Mouse (Mus musculus) heart, embryonic 14.5 days (tissue): ENCODE data around the gene Mien1. TPM values are rescaled to one million over a fixed set of nuclear protein-coding genes. Genes with fewer than 3 reads are reported as not detected.

Experiments
- ATAC-seq: fragments of 200-750 bp; cut with Nextera tagmentation; 2 replicates; pipeline ENCODE4 v1.8.0; 2017; ENCODE audit warnings: low read depth, moderate TSS enrichment; ENCODE audit not compliant: insufficient number of reproducible peaks, insufficient read depth, low FRiP score
- H3K27ac ChIP-seq, 2 experiments: fragments of 200-500 bp in 1 of 2; fragments of 300-500 bp in 1 of 2; sonication (generic) in 1 of 2; replicated peaks in 1 of 2; 2 replicates each; pipeline ENCODE4 v1.5.1; 2012 to 2014; ENCODE audit warnings: low read depth in 2 of 2, low read length in 2 of 2, control low read depth in 1 of 2, mild to moderate bottlenecking in 1 of 2, mixed read lengths in 1 of 2; ENCODE audit not compliant: control insufficient read depth in 1 of 2, insufficient read depth in 1 of 2
- H3K27me3 ChIP-seq: fragments of 300-500 bp; sonication (generic); 2 replicates; pipeline ENCODE4 v1.6.1; 2014; ENCODE audit warnings: mild to moderate bottlenecking, low read length, control low read depth; ENCODE audit not compliant: control insufficient read depth, insufficient read depth
- H3K36me3 ChIP-seq: fragments of 300-500 bp; sonication (generic); 2 replicates; pipeline ENCODE4 v1.6.1; 2014; ENCODE audit warnings: mild to moderate bottlenecking, control low read depth, low read length, mixed read lengths; ENCODE audit not compliant: control insufficient read depth, insufficient read depth
- H3K4me1 ChIP-seq, 2 experiments: fragments of 200-500 bp in 1 of 2; fragments of 300-500 bp in 1 of 2; sonication (generic) in 1 of 2; 2 replicates each; pipeline ENCODE4 v1.6.1; 2012 to 2014; ENCODE audit warnings: low read length in 2 of 2, control low read depth in 1 of 2, mixed read lengths in 1 of 2; ENCODE audit not compliant: control insufficient read depth in 2 of 2, insufficient read depth in 2 of 2
- H3K4me2 ChIP-seq: fragments of 300-500 bp; sonication (generic); 2 replicates; pipeline ENCODE4 v1.6.1; 2014; ENCODE audit warnings: mild to moderate bottlenecking, low read length
- H3K4me3 ChIP-seq, 2 experiments: fragments of 200-500 bp in 1 of 2; fragments of 300-500 bp in 1 of 2; sonication (generic) in 1 of 2; 2 replicates each; pipeline ENCODE4 v1.5.1; 2012 to 2014; ENCODE audit warnings: low read length in 2 of 2, mild to moderate bottlenecking in 2 of 2, control low read depth in 1 of 2, low read depth in 1 of 2, moderate library complexity in 1 of 2; ENCODE audit not compliant: control insufficient read depth in 1 of 2, insufficient read depth in 1 of 2
- H3K9ac ChIP-seq: fragments of 300-500 bp; sonication (generic); 2 replicates; pipeline ENCODE4 v1.6.1; 2014; ENCODE audit warnings: mild to moderate bottlenecking, low read length
- H3K9me3 ChIP-seq: fragments of 300-500 bp; sonication (generic); 2 replicates; pipeline ENCODE4 v1.6.1; 2016; ENCODE audit warnings: low read length, control low read depth; ENCODE audit not compliant: control insufficient read depth
- WGBS: fragments of 180-500 bp; shearing (Covaris S2); extraction: QIAGEN DNeasy Blood & Tissue Kit; methylation state at CpG from one replicate; pipeline ENCODE4 v1.1.7; 2014; 5-methylcytosine and 5-hydroxymethylcytosine counted together
- polyA plus RNA-seq: library from polyadenylated mRNA; unstranded; fragments of >200 nt; fragmentation: Nextera tagmentation; extraction: Ambion mirVana; gene quantifications from 2 replicates; pipeline ENCODE4 v1.2.1, GENCODE M21; 2014

The Mien1 gene
- polyA plus RNA-seq, 1 experiment from 2014 or later, result 138 TPM

DNA sequence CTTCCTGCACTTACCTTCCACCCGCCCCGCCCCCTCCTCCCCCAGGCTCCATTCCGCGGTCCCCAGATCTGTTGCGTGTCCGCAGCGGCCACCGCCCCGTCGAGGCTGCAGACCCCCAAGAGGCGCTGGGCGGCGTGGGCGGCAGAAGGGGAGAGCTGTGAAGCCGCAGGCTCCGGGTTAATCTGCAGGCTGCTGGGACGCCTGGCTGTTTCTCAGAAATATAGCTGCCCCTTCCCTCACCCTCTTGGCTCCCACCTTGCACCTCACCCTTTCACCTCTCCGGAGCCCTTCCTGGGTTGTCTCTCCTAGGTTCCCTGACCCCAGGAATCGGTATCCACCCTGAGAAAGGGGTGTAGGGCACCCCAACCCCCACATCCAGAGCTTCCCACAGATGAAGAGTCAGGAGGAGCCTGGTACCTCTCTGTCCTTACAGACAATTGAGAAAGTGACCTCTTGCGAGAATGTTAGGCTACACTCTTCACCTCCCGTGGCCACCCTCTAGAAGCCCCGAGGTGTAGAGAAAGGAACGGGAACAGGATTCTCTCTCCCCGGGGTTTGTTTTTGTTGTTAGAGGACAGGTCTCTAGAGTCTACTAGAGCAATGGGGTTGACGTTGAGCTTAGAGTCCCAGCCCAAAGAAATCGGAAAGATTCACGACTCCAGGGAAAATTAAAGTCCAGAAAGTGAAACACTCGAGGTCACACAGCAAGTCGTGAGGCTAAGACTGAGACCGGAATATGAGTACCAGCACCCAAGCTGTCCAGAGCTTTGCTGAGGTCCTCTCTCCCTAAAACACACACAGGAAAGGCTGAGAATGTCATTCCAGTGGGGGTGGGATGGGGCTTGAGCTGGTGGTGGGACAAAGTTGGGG lies 19.6 kb upstream of the Mien1 start:
- Histone ChIP-seq H3K4me2 (peak overlapping the region; percentile 90), H3K27ac (no peak overlapping the region), H3K27me3 (peaks cover 25% of the 10 kb centered on the region), H3K4me3 (peak overlapping the region; percentile 55 to 66), H3K36me3 (no peaks in the 10 kb centered on the region), H3K9ac (peak overlapping the region; percentile 75), H3K9me3 (no peaks in the 10 kb centered on the region), H3K4me1 (peaks cover 4 to 7% of the 10 kb centered on the region in 2 experiments; a peak in 3 of 4 replicates)
- WGBS, result 4% methylated on average over 21 of the region's 30 CpGs
- ATAC-seq, result no peak

DNA sequence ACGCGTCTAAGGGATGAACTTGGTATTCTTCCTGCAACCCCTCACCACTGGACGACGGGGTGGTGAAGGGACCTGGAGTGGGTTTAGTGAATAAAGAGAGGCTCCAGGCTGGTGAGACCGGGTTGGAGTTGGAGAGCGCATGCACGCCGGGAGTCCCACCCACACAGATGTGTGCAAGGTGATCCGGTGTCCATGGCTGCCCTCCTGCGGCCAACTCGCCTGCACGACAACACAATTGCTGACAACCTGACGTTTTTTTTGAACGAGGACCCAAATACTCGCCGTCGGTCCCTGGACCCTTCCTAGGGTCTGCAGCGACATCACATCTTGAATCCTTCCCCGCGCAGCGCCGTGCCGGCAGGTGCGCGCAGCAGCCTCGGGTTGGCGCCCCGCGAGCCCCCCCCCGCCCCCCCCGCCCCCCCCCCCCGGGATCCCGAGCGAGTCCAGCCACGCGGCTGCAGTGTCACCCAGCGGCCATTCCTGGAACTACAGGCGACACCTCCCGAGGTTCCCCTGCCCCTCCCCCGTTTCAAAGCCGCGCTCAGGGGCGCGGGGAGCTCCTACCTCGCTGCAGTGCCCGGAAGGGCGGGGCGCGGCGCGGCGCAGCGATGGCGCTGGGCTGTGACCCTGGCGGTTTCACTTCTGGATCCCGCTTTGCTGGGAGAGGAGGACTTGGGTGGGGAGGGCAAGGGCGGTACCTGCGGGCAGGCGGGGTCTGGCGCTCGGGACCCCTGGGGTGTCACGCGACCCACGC lies 18.8 kb upstream of the Mien1 start:
- peak overlapping the region; percentile 90 for H3K4me2 ChIP-seq
- peak overlapping the region in 1 of 2 experiments; percentile 20; a peak in 2 of 4 replicates for H3K27ac ChIP-seq
- H3K9ac ChIP-seq, result peak overlapping the region; percentile 75
- peaks cover 25% of the 10 kb centered on the region for H3K27me3 ChIP-seq
- peak; percentile 69 for ATAC-seq
- no peaks in the 10 kb centered on the region for H3K9me3 ChIP-seq
- no peaks in the 10 kb centered on the region for H3K36me3 ChIP-seq
- H3K4me3 ChIP-seq, result peak overlapping the region; percentile 55 to 66
- WGBS, result under 1% methylated on average over 51 of the region's 64 CpGs
- H3K4me1 ChIP-seq, result peaks cover 4 to 7% of the 10 kb centered on the region in 2 experiments; a peak in 3 of 4 replicates

DNA sequence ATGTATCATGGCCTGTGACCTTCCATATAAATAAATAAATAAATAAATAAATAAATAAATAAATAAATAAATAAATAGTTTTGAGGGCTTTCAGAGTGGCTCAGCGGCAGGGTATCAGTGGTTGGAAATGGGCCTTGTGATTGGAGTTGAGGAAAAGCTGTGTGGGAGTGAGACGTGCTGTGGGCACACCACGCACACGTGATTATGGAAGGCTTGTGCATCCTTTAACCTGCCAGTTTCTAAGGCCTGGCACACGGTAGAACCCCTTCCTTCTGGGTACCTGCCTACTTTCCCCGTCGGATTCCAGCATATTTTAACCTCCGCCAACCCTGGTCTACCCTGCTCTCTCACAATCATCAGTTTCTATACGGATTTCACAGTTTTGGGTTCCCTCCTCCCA lies 18.2 kb upstream of the Mien1 start:
- H3K27ac ChIP-seq, result no peak overlapping the region; a peak in 1 of 4 replicates
- ATAC-seq, result peak; percentile 2; the same call in 1 of the 2 replicates
- H3K27me3 ChIP-seq, result peaks cover 25% of the 10 kb centered on the region
- H3K9ac ChIP-seq, result peak overlapping the region; percentile 75
- H3K9me3 ChIP-seq, result no peaks in the 10 kb centered on the region
- H3K36me3 ChIP-seq, result no peaks in the 10 kb centered on the region
- WGBS, result 17% methylated on average over 9 of the region's 9 CpGs
- peak overlapping the region; percentile 55 to 66 for H3K4me3 ChIP-seq
- peak overlapping the region; percentile 90 for H3K4me2 ChIP-seq
- H3K4me1 ChIP-seq, result peaks cover 4 to 7% of the 10 kb centered on the region in 2 experiments; a peak in 3 of 4 replicates

DNA sequence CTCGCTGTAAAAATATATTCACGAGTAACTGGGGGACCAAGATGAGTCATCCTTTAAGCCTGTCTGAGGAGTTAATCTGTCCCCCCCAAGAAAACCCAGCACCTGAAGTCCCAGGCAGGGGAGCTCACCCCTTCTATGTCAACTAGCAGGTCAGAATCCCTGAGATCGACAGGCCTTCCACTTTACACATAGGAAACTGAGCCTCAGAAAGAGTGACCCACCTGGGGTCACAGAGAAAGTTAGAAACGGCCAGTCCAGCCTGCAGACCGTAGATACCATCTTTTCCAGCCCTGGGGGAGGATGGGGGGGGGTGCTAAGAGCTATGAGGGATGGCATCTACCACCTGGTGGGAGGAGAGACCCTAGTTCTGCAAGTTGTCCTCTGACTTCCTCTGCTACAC lies 17.8 kb upstream of the Mien1 start:
- Histone ChIP-seq H3K4me1 (peaks cover 4 to 7% of the 10 kb centered on the region in 2 experiments; a peak in 3 of 4 replicates), H3K36me3 (no peaks in the 10 kb centered on the region), H3K27me3 (peaks cover 25% of the 10 kb centered on the region), H3K4me2 (no peak overlapping the region), H3K27ac (no peak overlapping the region), H3K4me3 (no peak overlapping the region), H3K9me3 (no peaks in the 10 kb centered on the region), H3K9ac (no peak overlapping the region)
- no peak for ATAC-seq
- 73% methylated on average over 5 of the region's 5 CpGs for WGBS

DNA sequence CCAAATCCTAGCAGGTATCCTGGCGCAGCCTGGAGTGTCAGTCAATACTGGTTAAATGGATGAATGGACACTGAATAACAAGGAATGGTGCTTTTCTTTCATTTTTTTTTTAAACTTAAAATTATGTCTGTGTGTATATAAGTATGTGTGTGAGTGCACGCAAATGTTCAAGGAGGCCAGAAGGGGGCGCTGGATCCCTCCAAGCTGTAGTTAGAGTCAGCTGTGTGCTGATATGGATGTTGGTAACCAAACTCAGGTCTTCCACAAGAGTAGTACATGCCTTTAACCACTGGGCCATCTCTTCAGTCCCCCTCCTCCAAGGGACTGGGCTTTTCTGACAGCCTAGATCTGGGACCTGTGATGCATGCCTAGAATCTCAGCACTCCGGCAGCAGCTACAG lies 16.7 kb upstream of the Mien1 start:
- 78% methylated on average over 4 of the region's 4 CpGs for WGBS
- H3K27me3 ChIP-seq, result peaks cover 24% of the 10 kb centered on the region

DNA sequence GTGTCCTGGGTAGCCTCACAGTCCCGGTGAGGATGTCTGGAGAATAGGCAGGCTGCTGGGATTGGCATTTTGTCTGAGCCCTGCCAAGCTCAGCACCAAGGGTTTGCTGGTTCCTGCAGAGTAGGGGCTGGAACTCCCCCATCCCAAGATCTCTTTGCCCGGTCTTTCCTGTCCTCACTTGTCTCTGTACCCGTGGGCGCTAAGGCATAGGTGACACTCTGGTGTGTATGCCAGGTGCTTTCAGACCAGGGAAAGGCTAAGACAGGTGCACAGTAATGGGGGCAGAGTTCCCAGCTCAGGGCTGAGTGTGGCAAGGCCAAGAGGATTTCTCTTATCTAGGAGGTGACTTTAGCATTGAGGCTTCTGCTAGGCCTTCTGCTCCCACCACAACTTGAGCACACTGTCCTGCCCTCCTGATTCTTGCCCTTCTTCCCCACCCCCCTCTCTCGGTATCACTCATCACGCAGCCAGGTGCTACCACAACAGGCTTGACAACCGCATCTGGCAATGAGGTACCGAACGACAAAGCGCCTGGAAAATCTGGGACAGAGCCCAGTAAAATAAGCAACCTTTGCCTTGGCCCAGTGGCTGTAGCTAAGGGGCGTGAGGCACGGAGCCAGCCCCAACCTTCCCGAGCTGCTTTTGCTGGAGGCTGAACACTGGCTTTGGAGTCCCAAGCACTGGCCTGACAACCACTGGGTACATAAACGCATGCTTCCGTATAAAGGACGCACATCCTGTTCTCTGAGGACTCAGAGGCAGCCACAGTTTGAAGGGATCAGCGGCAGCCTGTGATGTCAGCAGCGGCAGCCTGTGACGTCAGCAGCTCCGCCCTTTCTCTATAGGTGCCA lies 11.4 kb upstream of the Mien1 start:
- no peak for ATAC-seq
- Histone ChIP-seq H3K4me2 (no peak overlapping the region), H3K4me3 (no peak overlapping the region), H3K9ac (no peak overlapping the region), H3K9me3 (no peaks in the 10 kb centered on the region), H3K27me3 (no peaks in the 10 kb centered on the region), H3K36me3 (no peaks in the 10 kb centered on the region), H3K27ac (no peak overlapping the region), H3K4me1 (peaks cover 9 to 23% of the 10 kb centered on the region in 2 experiments)
- 70% methylated on average over 20 of the region's 20 CpGs for WGBS

More for the DNA sequence above, 16.7 kb upstream of the Mien1 start:
- Histone ChIP-seq H3K4me1 (peaks cover 4 to 7% of the 10 kb centered on the region in 2 experiments; a peak in 3 of 4 replicates), H3K9ac (no peak overlapping the region), H3K4me2 (no peak overlapping the region), H3K36me3 (no peaks in the 10 kb centered on the region), H3K27ac (no peak overlapping the region), H3K9me3 (no peaks in the 10 kb centered on the region), H3K4me3 (no peak overlapping the region)
- no peak for ATAC-seq

DNA sequence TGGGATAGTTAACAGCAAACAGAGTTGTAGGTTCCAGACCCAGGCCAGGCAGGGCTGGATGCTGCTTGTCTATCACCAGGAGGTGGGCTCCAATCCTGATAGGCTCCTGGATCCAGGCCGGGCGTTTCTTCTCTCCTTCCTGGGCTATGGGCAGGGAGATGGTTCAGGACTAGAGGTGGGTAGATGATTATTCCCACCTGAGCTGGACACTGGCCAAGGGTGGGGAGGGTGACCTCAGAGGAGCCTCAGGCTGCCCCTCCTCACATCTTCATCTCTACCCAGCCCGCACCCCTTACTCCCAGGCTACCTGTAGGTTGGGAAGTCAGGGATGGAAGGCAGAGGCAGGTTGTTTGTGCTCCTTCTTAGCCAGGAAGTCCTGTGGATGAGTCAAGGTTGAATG lies 10.6 kb upstream of the Mien1 start:
- Histone ChIP-seq H3K27me3 (no peaks in the 10 kb centered on the region), H3K9ac (no peak overlapping the region), H3K4me2 (no peak overlapping the region), H3K4me1 (peaks cover 9 to 23% of the 10 kb centered on the region in 2 experiments), H3K36me3 (no peaks in the 10 kb centered on the region), H3K27ac (no peak overlapping the region), H3K4me3 (no peak overlapping the region), H3K9me3 (no peaks in the 10 kb centered on the region)
- no peak for ATAC-seq
- 60% methylated on average over 3 of the region's 3 CpGs for WGBS
